Mouse (Mus musculus): ENCODE measurements around the gene Flt1. TPM values are rescaled to one million over a fixed set of nuclear protein-coding genes. Genes with fewer than 3 reads are reported as not detected.

Gene Flt1
- polyA plus RNA-seq, 1 experiment: 3.6 TPM

GRCm38 (mm10) chr5:147632716-147633115 lies 93.1 kb downstream of the Flt1 start:
- Histone ChIP-seq H3K27ac (ENCODE audit: insufficient read depth, low read depth, low read length) (no peak overlapping the region), H3K27me3 (ENCODE audit: control insufficient read depth, insufficient read depth, low read length) (no peaks in the 10 kb centered on the region), H3K36me3 (ENCODE audit: control insufficient read depth, insufficient read depth, low read length) (no peaks in the 10 kb centered on the region), H3K4me3 (ENCODE audit: low read depth, low read length) (no peak overlapping the region), H3K4me1 (ENCODE audit: control insufficient read depth, insufficient read depth, insufficient read length, low read length) (no peaks in the 10 kb centered on the region)
- no peak for TF ChIP-seq CTCF (IDR thresholded peaks at IDR 0.05; ENCODE audit: extremely low read depth, insufficient read length, insufficient replicate concordance, low read depth, low read length)
- TF ChIP-seq POLR2A (IDR thresholded peaks at IDR 0.05; ENCODE audit: low read depth, low read length): no peak
- 73% methylated on average over 4 of the region's 4 CpGs for WGBS

DNA sequence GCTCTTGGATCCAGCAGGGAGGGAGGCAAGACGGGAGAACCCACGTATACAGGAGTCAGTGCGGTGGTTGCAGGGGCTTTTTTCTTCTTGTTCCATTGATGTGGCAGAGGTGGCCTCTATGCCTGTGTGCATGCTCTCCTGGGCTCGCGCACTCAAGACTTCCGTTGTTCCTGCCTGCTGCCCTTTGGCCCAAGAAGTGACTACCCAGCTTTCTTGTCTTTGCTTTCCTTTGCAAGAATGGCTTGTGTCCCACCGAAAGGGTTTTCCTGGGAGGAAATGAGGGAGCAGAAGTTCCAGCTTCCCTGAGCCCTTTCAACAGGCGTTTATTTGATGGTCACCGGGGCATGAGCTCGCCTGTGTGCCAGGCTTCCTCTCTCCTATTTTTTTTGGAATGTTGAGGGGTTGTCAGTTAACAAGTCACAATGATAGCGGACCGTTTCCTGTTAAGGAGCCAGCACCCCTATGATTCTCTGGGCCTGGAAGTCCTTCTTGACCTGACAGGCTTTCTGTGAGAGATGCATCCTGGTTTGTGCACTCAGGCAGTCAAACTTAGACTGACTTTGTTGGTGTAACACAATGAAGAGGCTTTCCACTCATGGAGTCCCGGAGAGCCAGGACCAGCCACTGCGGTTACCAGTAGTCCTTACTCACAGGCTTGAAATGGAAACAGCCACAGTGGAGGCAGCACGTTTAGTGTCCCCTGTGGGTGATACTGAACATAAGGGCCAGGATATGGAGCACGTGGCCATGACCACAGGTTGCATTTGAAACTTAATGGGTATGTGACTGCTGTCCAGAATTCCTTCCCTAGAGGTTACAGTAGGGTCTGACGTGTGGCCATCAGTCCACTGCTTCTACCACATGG lies 95.2 kb downstream of the Flt1 start:
- H3K27me3 ChIP-seq (ENCODE audit: control insufficient read depth, insufficient read depth, low read length): no peaks in the 10 kb centered on the region
- no peaks in the 10 kb centered on the region for H3K4me1 ChIP-seq (ENCODE audit: control insufficient read depth, insufficient read depth, insufficient read length, low read length)
- no peak for TF ChIP-seq POLR2A (IDR thresholded peaks at IDR 0.05; ENCODE audit: low read depth, low read length)
- no peak for TF ChIP-seq CTCF (IDR thresholded peaks at IDR 0.05; ENCODE audit: extremely low read depth, insufficient read length, insufficient replicate concordance, low read depth, low read length)
- no peak overlapping the region for H3K27ac ChIP-seq (ENCODE audit: insufficient read depth, low read depth, low read length)
- H3K36me3 ChIP-seq (ENCODE audit: control insufficient read depth, insufficient read depth, low read length): no peaks in the 10 kb centered on the region
- 80% methylated on average over 17 of the region's 17 CpGs for WGBS
- H3K4me3 ChIP-seq (ENCODE audit: low read depth, low read length): no peak overlapping the region

- no peaks in the 10 kb centered on the region for H3K36me3 ChIP-seq (ENCODE audit: control insufficient read depth, insufficient read depth, low read length)
- TF ChIP-seq CTCF (IDR thresholded peaks at IDR 0.05; ENCODE audit: extremely low read depth, insufficient read length, insufficient replicate concordance, low read depth, low read length): no peak
- no peak for TF ChIP-seq POLR2A (IDR thresholded peaks at IDR 0.05; ENCODE audit: low read depth, low read length)
- H3K27me3 ChIP-seq (ENCODE audit: control insufficient read depth, insufficient read depth, low read length): no peaks in the 10 kb centered on the region
- H3K4me3 ChIP-seq (ENCODE audit: low read depth, low read length): no peak overlapping the region
- H3K4me1 ChIP-seq (ENCODE audit: control insufficient read depth, insufficient read depth, insufficient read length, low read length): no peaks in the 10 kb centered on the region
- WGBS: 57% methylated on average over 2 of the region's 2 CpGs
- no peak overlapping the region for H3K27ac ChIP-seq (ENCODE audit: insufficient read depth, low read depth, low read length)
These were observed 98.9 kb downstream of the Flt1 start for GRCm38 (mm10) chr5:147626944-147627343.

GRCm38 (mm10) chr5:147623747-147624146 lies 102.1 kb downstream of the Flt1 start:
- WGBS: 30% methylated on average over 10 of the region's 10 CpGs
- TF ChIP-seq POLR2A (IDR thresholded peaks at IDR 0.05; ENCODE audit: low read depth, low read length) (no peak), CTCF (IDR thresholded peaks at IDR 0.05; ENCODE audit: extremely low read depth, insufficient read length, insufficient replicate concordance, low read depth, low read length) (no peak)
- Histone ChIP-seq H3K36me3 (ENCODE audit: control insufficient read depth, insufficient read depth, low read length) (no peaks in the 10 kb centered on the region), H3K27ac (ENCODE audit: insufficient read depth, low read depth, low read length) (no peak overlapping the region), H3K27me3 (ENCODE audit: control insufficient read depth, insufficient read depth, low read length) (no peaks in the 10 kb centered on the region), H3K4me1 (ENCODE audit: control insufficient read depth, insufficient read depth, insufficient read length, low read length) (no peaks in the 10 kb centered on the region), H3K4me3 (ENCODE audit: low read depth, low read length) (no peak overlapping the region)

DNA sequence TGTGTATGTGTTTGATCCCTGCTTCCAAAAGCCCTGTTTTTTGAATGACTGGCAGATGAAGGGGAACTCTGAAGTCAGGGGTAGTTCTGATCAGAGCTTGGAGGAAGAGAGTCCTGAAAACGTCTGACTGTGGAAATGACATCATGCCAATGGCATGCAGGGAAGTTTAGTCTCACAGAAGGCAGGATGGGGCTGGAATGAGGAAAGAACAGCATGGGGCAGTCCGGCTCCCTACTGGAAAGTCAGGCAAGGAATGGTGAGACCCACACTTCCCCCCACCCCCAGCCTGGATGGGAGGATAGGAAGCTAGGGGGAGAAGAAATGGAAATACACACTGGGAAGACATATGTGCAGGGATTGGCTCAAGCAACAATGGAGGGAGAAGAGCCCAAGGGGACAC lies 105.6 kb downstream of the Flt1 start:
- Histone ChIP-seq H3K27me3 (ENCODE audit: control insufficient read depth, insufficient read depth, low read length) (no peaks in the 10 kb centered on the region), H3K4me1 (ENCODE audit: control insufficient read depth, insufficient read depth, insufficient read length, low read length) (no peaks in the 10 kb centered on the region), H3K4me3 (ENCODE audit: low read depth, low read length) (no peak overlapping the region), H3K36me3 (ENCODE audit: control insufficient read depth, insufficient read depth, low read length) (no peaks in the 10 kb centered on the region), H3K27ac (ENCODE audit: insufficient read depth, low read depth, low read length) (no peak overlapping the region)
- TF ChIP-seq CTCF (IDR thresholded peaks at IDR 0.05; ENCODE audit: extremely low read depth, insufficient read length, insufficient replicate concordance, low read depth, low read length) (no peak), POLR2A (IDR thresholded peaks at IDR 0.05; ENCODE audit: low read depth, low read length) (no peak)
- 14% methylated on average over 2 of the region's 2 CpGs for WGBS

- no peaks in the 10 kb centered on the region for H3K27me3 ChIP-seq (ENCODE audit: control insufficient read depth, insufficient read depth, low read length)
- no peaks in the 10 kb centered on the region for H3K4me1 ChIP-seq (ENCODE audit: control insufficient read depth, insufficient read depth, insufficient read length, low read length)
- TF ChIP-seq POLR2A (IDR thresholded peaks at IDR 0.05; ENCODE audit: low read depth, low read length) (no peak), CTCF (IDR thresholded peaks at IDR 0.05; ENCODE audit: extremely low read depth, insufficient read length, insufficient replicate concordance, low read depth, low read length) (no peak)
- H3K36me3 ChIP-seq (ENCODE audit: control insufficient read depth, insufficient read depth, low read length): no peaks in the 10 kb centered on the region
- no peak overlapping the region for H3K27ac ChIP-seq (ENCODE audit: insufficient read depth, low read depth, low read length)
- WGBS: 75% methylated on average over 10 of the region's 10 CpGs
- H3K4me3 ChIP-seq (ENCODE audit: low read depth, low read length): no peak overlapping the region
These were observed 107.6 kb downstream of the Flt1 start for GRCm38 (mm10) chr5:147618243-147618642.

GRCm38 (mm10) chr5:147616450-147616849 lies 109.4 kb downstream of the Flt1 start:
- 64% methylated on average over 3 of the region's 3 CpGs for WGBS
- Histone ChIP-seq H3K4me1 (ENCODE audit: control insufficient read depth, insufficient read depth, insufficient read length, low read length) (no peaks in the 10 kb centered on the region), H3K36me3 (ENCODE audit: control insufficient read depth, insufficient read depth, low read length) (no peaks in the 10 kb centered on the region), H3K4me3 (ENCODE audit: low read depth, low read length) (no peak overlapping the region), H3K27me3 (ENCODE audit: control insufficient read depth, insufficient read depth, low read length) (no peaks in the 10 kb centered on the region), H3K27ac (ENCODE audit: insufficient read depth, low read depth, low read length) (no peak overlapping the region)
- no peak for TF ChIP-seq POLR2A (IDR thresholded peaks at IDR 0.05; ENCODE audit: low read depth, low read length)
- no peak for TF ChIP-seq CTCF (IDR thresholded peaks at IDR 0.05; ENCODE audit: extremely low read depth, insufficient read length, insufficient replicate concordance, low read depth, low read length)
